In the genomic region with DNA sequence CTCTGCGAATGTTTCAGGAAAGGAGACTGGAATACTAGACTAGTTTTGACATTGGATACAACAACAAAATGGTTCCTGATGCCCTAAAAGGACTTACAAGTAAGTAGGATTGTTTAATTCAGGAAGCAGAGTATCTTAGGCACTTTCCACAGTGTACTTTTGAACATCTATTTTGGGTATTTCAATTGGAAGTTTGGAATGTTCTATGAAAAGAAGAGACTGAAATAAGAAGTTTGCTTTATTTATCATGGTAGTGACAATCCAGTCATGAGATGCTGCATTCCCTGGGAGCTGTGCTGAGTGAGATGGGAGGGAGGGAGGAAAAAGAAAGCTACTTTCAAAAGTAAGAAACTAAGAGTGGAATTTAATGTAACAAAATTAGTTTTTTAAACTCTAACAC, we compare ENCODE assay signal across 20 mouse cellular contexts. TPM values are rescaled to one million over a fixed set of nuclear protein-coding genes. Genes with fewer than 3 reads are reported as not detected.
"Had no signal": no experiment of that assay in that cellular context is flagged by ENCODE, and none has a peak within 500 bp of the region (broad histone marks: within the 10 kb centered on the region; RNA-seq: fewer than 3 reads in every experiment).

No protein-coding gene starts in this region.

- ATAC-seq: hindbrain, embryonic 16.5 days; inflammation-experienced regulatory T-cells, adult 6 months; intestine, embryonic 15.5 days; intestine, postnatal 0 days; liver, postnatal 0 days had no signal

- DNase-seq: gastrocnemius, adult 2 months; gastrocnemius, postnatal 10 days; gastrocnemius, postnatal 25 days; heart, adult 18-20 months; heart, postnatal 10 days; heart, postnatal 4 days; kidney, adult 18-20 months; kidney, adult 8-10 months; kidney, postnatal 10 days; kidney, postnatal 25 days; kidney, postnatal 4 days; liver; liver, embryonic 13.5 days; liver, postnatal 0 days had no signal

RNA-seq across cellular contexts. Expression of gene Gabrg2, which starts 50.9 kb away (rescaled TPM):
- total RNA-seq: granulocyte monocyte progenitor cell, adult 5-6 weeks; heart, adult 18-20 months; heart, postnatal 10 days; heart, postnatal 25 days; heart, postnatal 4 days had no signal
